Mouse (Mus musculus) A20 (cell line): ENCODE results near the gene Aadacl2.
A peak's percentile ranks its signal among the peaks of the same experiment; 100 is the strongest.

Source experiments
- DNase-seq: peaks from one replicate; pipeline ENCODE4 v3.0.0-alpha.2; 2011; ENCODE audit warnings: low read depth, low spot score

Aadacl2 gene

GRCm38 (mm10) chr3:60006443-60006842 lies at the start of gene Aadacl2:
Aadacl2 (plus strand) TSS chr3:60006743.
- no peak for DNase-seq

- no peak for DNase-seq
Measured at GRCm38 (mm10) chr3:59970891-59971290, 35.7 kb upstream of the Aadacl2 start.

- DNase-seq = no peak
Measured at GRCm38 (mm10) chr3:59974591-59974990, 32.0 kb upstream of the Aadacl2 start.

GRCm38 (mm10) chr3:60003622-60004021 lies 2.9 kb upstream of the Aadacl2 start:
- DNase-seq = no peak

- no peak for DNase-seq
Measured at GRCm38 (mm10) chr3:60025417-60025816, 18.9 kb downstream of the Aadacl2 start, which contains the start of gene Aadac. Aadac (plus strand) TSS chr3:60025717.

GRCm38 (mm10) chr3:60031511-60031910 lies 25.0 kb downstream of the Aadacl2 start:
- no peak for DNase-seq

GRCm38 (mm10) chr3:60046221-60046913 lies 39.8 kb downstream of the Aadacl2 start:
- no peak for DNase-seq

GRCm38 (mm10) chr3:60053231-60053927 lies 46.8 kb downstream of the Aadacl2 start:
- DNase-seq = no peak

GRCm38 (mm10) chr3:60053931-60054330 lies 47.4 kb downstream of the Aadacl2 start:
- DNase-seq = no peak

GRCm38 (mm10) chr3:60056451-60056850 lies 49.9 kb downstream of the Aadacl2 start:
- peak; percentile 58 for DNase-seq

GRCm38 (mm10) chr3:60057070-60057808 lies 50.7 kb downstream of the Aadacl2 start:
- DNase-seq = peak; percentile 27

GRCm38 (mm10) chr3:60057809-60058082 lies 51.2 kb downstream of the Aadacl2 start:
- no peak for DNase-seq
